Comparison of ENCODE assay signal across 12 mouse cellular contexts in genomic region chr13:115132435-115132834, GRCm38 (mm10). TPM values are rescaled to one million over a fixed set of nuclear protein-coding genes. Genes with fewer than 3 reads are reported as not detected.
DNase-seq lines count a peak whose midpoint lies in the region; ATAC-seq and TF ChIP-seq lines count a peak whose summit lies in the region.
"Had no signal": no experiment of that assay in that cellular context is flagged by ENCODE, and none has a peak within 500 bp of the region (broad histone marks: within the 10 kb centered on the region; RNA-seq: fewer than 3 reads in every experiment).

No protein-coding gene starts in this region.

- DNase-seq in heart, embryonic 10.5 days (ENCODE audit: low spot score), result no peak
- peak; percentile 31 for DNase-seq in embryonic facial prominence, embryonic 10.5 days (ENCODE audit: low spot score)
- DNase-seq in layer of hippocampus, postnatal 36 days, result no peak
- no peak for DNase-seq in left cerebral cortex, postnatal 4 days
- DNase-seq: cerebellum, postnatal 25 days; gastrocnemius, postnatal 36 days had no signal

- H3K9ac ChIP-seq in heart, embryonic 11.5 days (ENCODE audit: low read depth, low read length), result no peak overlapping the region
- no peak overlapping the region for H3K9ac ChIP-seq in ES-Bruce4 (ENCODE audit: low read depth, poor library complexity, severe bottlenecking)
- no peak overlapping the region for H3K9ac ChIP-seq in kidney, embryonic 16.5 days (replicated peaks; ENCODE audit: low read length)

- no peak for TF ChIP-seq EP300 in ES-Bruce4 (IDR thresholded peaks at IDR 0.05; ENCODE audit: insufficient read depth, low read depth, low read length)

- intact Hi-C loops in left cerebral cortex, postnatal 4 days (cut with DNase I), result no loop called here

- no peak for TF ChIP-seq POLR2A in ES-Bruce4 (IDR thresholded peaks at IDR 0.05; ENCODE audit: insufficient read depth, low read length)

- no peak for TF ChIP-seq CTCF in ES-Bruce4 (IDR thresholded peaks at IDR 0.05; ENCODE audit: low read depth, low read length)

- no peak overlapping the region for H3K4me3 ChIP-seq in heart, embryonic 10.5 days
- H3K4me3 ChIP-seq in heart, embryonic 11.5 days (ENCODE audit: low read depth, low read length), result no peak overlapping the region
- no peak overlapping the region for H3K4me3 ChIP-seq in ES-Bruce4 (ENCODE audit: low read depth, low read length)
- no peak overlapping the region for H3K4me3 ChIP-seq in embryonic facial prominence, embryonic 10.5 days
- H3K4me3 ChIP-seq in kidney, embryonic 16.5 days (ENCODE audit: low read length), result no peak overlapping the region
- H3K4me3 ChIP-seq: myocyte had no signal

- H3K27me3 ChIP-seq in heart, embryonic 10.5 days (ENCODE audit: insufficient read depth, poor library complexity, severe bottlenecking), result no peaks in the 10 kb centered on the region
- H3K27me3 ChIP-seq in heart, embryonic 11.5 days (ENCODE audit: control insufficient read depth, insufficient read depth, low read length), result no peaks in the 10 kb centered on the region
- H3K27me3 ChIP-seq in ES-Bruce4 (ENCODE audit: control insufficient read depth, insufficient read depth, low read length, poor library complexity, severe bottlenecking), result no peaks in the 10 kb centered on the region
- no peaks in the 10 kb centered on the region for H3K27me3 ChIP-seq in embryonic facial prominence, embryonic 10.5 days (replicated peaks; ENCODE audit: low read depth, poor library complexity, severe bottlenecking)
- no peaks in the 10 kb centered on the region for H3K27me3 ChIP-seq in kidney, embryonic 16.5 days (ENCODE audit: insufficient read depth, low read length)

- peak overlapping the region; percentile 62 for H3K27ac ChIP-seq in heart, embryonic 10.5 days
- no peak overlapping the region; the same call in 1 of the 2 replicates for H3K27ac ChIP-seq in heart, embryonic 11.5 days (ENCODE audit: low read depth, low read length)
- H3K27ac ChIP-seq in ES-Bruce4 (ENCODE audit: insufficient read depth, low read length), result 0 out of 2 replicates have a peak overlapping the region, but pooled peaks have one; percentile 36
- no peak overlapping the region for H3K27ac ChIP-seq in embryonic facial prominence, embryonic 10.5 days (replicated peaks)
- H3K27ac ChIP-seq in kidney, embryonic 16.5 days (ENCODE audit: low read length), result peak overlapping the region; percentile 75; the same call in 1 of the 2 replicates

- 23% methylated on average over 5 of the region's 5 CpGs for WGBS in heart, embryonic 10.5 days
- WGBS in heart, embryonic 11.5 days (ENCODE audit: insufficient replicate concordance), result 27% methylated on average over 5 of the region's 5 CpGs
- WGBS in embryonic facial prominence, embryonic 10.5 days, result 15% methylated on average over 5 of the region's 5 CpGs
- whole genome bisulfite sequencing in kidney, embryonic 16.5 days, result 5% methylated on average over 5 of the region's 5 CpGs

- H3K36me3 ChIP-seq in heart, embryonic 10.5 days, result no peaks in the 10 kb centered on the region
- H3K36me3 ChIP-seq in heart, embryonic 11.5 days (ENCODE audit: control insufficient read depth, insufficient read depth, low read length), result no peaks in the 10 kb centered on the region
- no peaks in the 10 kb centered on the region for H3K36me3 ChIP-seq in ES-Bruce4 (ENCODE audit: control insufficient read depth, insufficient read depth, low read length, poor library complexity, severe bottlenecking)
- H3K36me3 ChIP-seq in embryonic facial prominence, embryonic 10.5 days (replicated peaks), result no peaks in the 10 kb centered on the region
- H3K36me3 ChIP-seq in kidney, embryonic 16.5 days (ENCODE audit: insufficient read depth, low read length), result no peaks in the 10 kb centered on the region

- peaks cover 9% of the 10 kb centered on the region; the same call in 1 of the 2 replicates for H3K4me1 ChIP-seq in heart, embryonic 10.5 days
- H3K4me1 ChIP-seq in heart, embryonic 11.5 days (ENCODE audit: control insufficient read depth, insufficient read depth, low read length), result no peaks in the 10 kb centered on the region
- peaks cover 3% of the 10 kb centered on the region for H3K4me1 ChIP-seq in ES-Bruce4 (ENCODE audit: control insufficient read depth, insufficient read depth, low read length)
- H3K4me1 ChIP-seq in embryonic facial prominence, embryonic 10.5 days, result peaks cover 7% of the 10 kb centered on the region; the same call in 1 of the 2 replicates
- H3K4me1 ChIP-seq in kidney, embryonic 16.5 days (ENCODE audit: insufficient read depth, low read length), result no peaks in the 10 kb centered on the region

- no peak for ATAC-seq in heart, embryonic 11.5 days (replicated peaks; ENCODE audit: insufficient number of reproducible peaks, low FRiP score, low TSS enrichment)
- peak; percentile 91 for ATAC-seq in kidney, embryonic 16.5 days (ENCODE audit: low FRiP score, low TSS enrichment)
- ATAC-seq in granulocyte monocyte progenitor cell, adult 5-6 weeks (replicated peaks; ENCODE audit: poor library complexity, severe bottlenecking), result no peak
- ATAC-seq: intestine, postnatal 0 days had no signal

- H3K9me3 ChIP-seq in heart, embryonic 10.5 days, result no peaks in the 10 kb centered on the region
- H3K9me3 ChIP-seq in heart, embryonic 11.5 days (replicated peaks; ENCODE audit: control insufficient read depth, low read length), result no peaks in the 10 kb centered on the region
- no peaks in the 10 kb centered on the region for H3K9me3 ChIP-seq in ES-Bruce4 (replicated peaks; ENCODE audit: control insufficient read depth, insufficient read depth, low read length, poor library complexity, severe bottlenecking)
- H3K9me3 ChIP-seq in embryonic facial prominence, embryonic 10.5 days, result no peaks in the 10 kb centered on the region
- no peaks in the 10 kb centered on the region for H3K9me3 ChIP-seq in kidney, embryonic 16.5 days (ENCODE audit: low read length)

- H3K4me2 ChIP-seq in heart, embryonic 11.5 days, result no peak overlapping the region
- H3K4me2 ChIP-seq in kidney, embryonic 16.5 days (replicated peaks; ENCODE audit: low read depth, low read length), result 0 out of 2 replicates have a peak overlapping the region, but pooled peaks have one; percentile 15

RNA-seq across cellular contexts. Expression of gene Itga1, which starts 30.7 kb away (rescaled TPM):
- polyA plus RNA-seq in heart, embryonic 10.5 days (2016; fragmentation: Nextera tagmentation; extraction: Ambion mirVana), result 15.8 and 26.1 TPM in 2 replicates
- 31.0 and 31.4 TPM in 2 replicates for polyA plus RNA-seq in heart, embryonic 11.5 days (2014; fragmentation: Nextera tagmentation; extraction: Ambion mirVana)
- polyA plus RNA-seq in ES-Bruce4 (2011; ENCODE audit: insufficient read depth, insufficient read length, low read depth, missing spikeins), result 5.0 and 5.2 TPM in 2 replicates
- 2.3 and 2.9 TPM in 2 replicates for polyA plus RNA-seq in embryonic facial prominence, embryonic 10.5 days (2016; fragmentation: Nextera tagmentation; extraction: Ambion mirVana)
- polyA plus RNA-seq in kidney, embryonic 16.5 days (2015; fragmentation: Nextera tagmentation; extraction: Ambion mirVana), result 32.2 and 32.5 TPM in 2 replicates
- total RNA-seq in layer of hippocampus, postnatal 36 days (2021), result 1 to 10 TPM; 5.1 to 5.6 TPM
- 18.2 and 18.7 TPM in 2 replicates for total RNA-seq in granulocyte monocyte progenitor cell, adult 5-6 weeks (2014; fragmentation: Nextera tagmentation)
- total RNA-seq in granulocyte monocyte progenitor cell, adult 5-6 weeks (2017), result 12.8 and 14.5 TPM in 2 replicates
- 10 to 100 TPM; 13.7 to 13.9 TPM for total RNA-seq in left cerebral cortex, postnatal 4 days (2021)

RNA-seq across cellular contexts. Expression of gene Gm49395, which starts 30.7 kb away (rescaled TPM):
- 7.3 and 9.0 TPM in 2 replicates for polyA plus RNA-seq in heart, embryonic 10.5 days (2016; fragmentation: Nextera tagmentation; extraction: Ambion mirVana)
- 8.3 and 11.1 TPM in 2 replicates for polyA plus RNA-seq in heart, embryonic 11.5 days (2014; fragmentation: Nextera tagmentation; extraction: Ambion mirVana)
- 7.0 TPM in 1 of 2 replicates, not detected in the other for polyA plus RNA-seq in ES-Bruce4 (2011; ENCODE audit: insufficient read depth, insufficient read length, low read depth, missing spikeins)
- polyA plus RNA-seq in embryonic facial prominence, embryonic 10.5 days (2016; fragmentation: Nextera tagmentation; extraction: Ambion mirVana), result 2.1 and 2.7 TPM in 2 replicates
- polyA plus RNA-seq in kidney, embryonic 16.5 days (2015; fragmentation: Nextera tagmentation; extraction: Ambion mirVana), result 6.7 and 8.8 TPM in 2 replicates
- total RNA-seq in layer of hippocampus, postnatal 36 days (2021), result 1 to 10 TPM; 2.3 to 2.5 TPM
- total RNA-seq in granulocyte monocyte progenitor cell, adult 5-6 weeks (2014; fragmentation: Nextera tagmentation), result 16.8 and 25.2 TPM in 2 replicates
- total RNA-seq in granulocyte monocyte progenitor cell, adult 5-6 weeks (2017), result 7.6 and 9.3 TPM in 2 replicates
- total RNA-seq in left cerebral cortex, postnatal 4 days (2021), result 1 to 10 TPM; 4.9 to 6.4 TPM

RNA-seq across cellular contexts. Expression of gene Pelo, which starts 42.4 kb away (rescaled TPM):
- polyA plus RNA-seq in heart, embryonic 10.5 days (2016; fragmentation: Nextera tagmentation; extraction: Ambion mirVana), result 9.1 and 9.5 TPM in 2 replicates
- polyA plus RNA-seq in heart, embryonic 11.5 days (2014; fragmentation: Nextera tagmentation; extraction: Ambion mirVana), result 12.7 and 12.9 TPM in 2 replicates
- polyA plus RNA-seq in ES-Bruce4 (2011; ENCODE audit: insufficient read depth, insufficient read length, low read depth, missing spikeins), result 26.3 and 26.7 TPM in 2 replicates
- 5.6 and 6.0 TPM in 2 replicates for polyA plus RNA-seq in embryonic facial prominence, embryonic 10.5 days (2016; fragmentation: Nextera tagmentation; extraction: Ambion mirVana)
- 5.8 and 7.5 TPM in 2 replicates for polyA plus RNA-seq in kidney, embryonic 16.5 days (2015; fragmentation: Nextera tagmentation; extraction: Ambion mirVana)
- 10 to 100 TPM; 21.1 to 21.9 TPM for total RNA-seq in layer of hippocampus, postnatal 36 days (2021)
- total RNA-seq in granulocyte monocyte progenitor cell, adult 5-6 weeks (2014; fragmentation: Nextera tagmentation), result 20.4 and 25.4 TPM in 2 replicates
- total RNA-seq in granulocyte monocyte progenitor cell, adult 5-6 weeks (2017), result 13.1 and 13.8 TPM in 2 replicates
- total RNA-seq in left cerebral cortex, postnatal 4 days (2021), result 10 to 100 TPM; 20.4 to 22.0 TPM

Comparison
In these comparisons a context has a peak if more than half of its experiments do, and no peak if none do; other contexts are left out.
1. H3K27ac ChIP-seq: peak in heart, embryonic 10.5 days (single experiment), ES-Bruce4 (single experiment) and kidney, embryonic 16.5 days (single experiment); none in heart, embryonic 11.5 days (single experiment) and embryonic facial prominence, embryonic 10.5 days (single experiment).